Mouse (Mus musculus) bone marrow, adult 2 months (tissue): ENCODE measurements around the gene Samhd1. TPM values are rescaled to one million over a fixed set of nuclear protein-coding genes. Genes with fewer than 3 reads are reported as not detected.

Source experiments
- H3K27ac ChIP-seq: fragments of 200-500 bp; 2 replicates; pipeline ENCODE4 v1.5.1; 2012; ENCODE audit warnings: low read depth, mild to moderate bottlenecking, control low read depth, inconsistent platforms, low read length; ENCODE audit not compliant: control insufficient read depth, poor library complexity, insufficient read depth
- H3K4me1 ChIP-seq: fragments of 200-500 bp; 2 replicates; pipeline ENCODE4 v1.6.1; 2011; ENCODE audit warnings: low read length; ENCODE audit not compliant: control insufficient read depth, insufficient read depth
- H3K4me3 ChIP-seq: fragments of 200-500 bp; replicated peaks from 2 replicates; pipeline ENCODE3; 2011; ENCODE audit warnings: mild to moderate bottlenecking, low read depth, low read length, control low read depth; ENCODE audit not compliant: control insufficient read depth
- CTCF ChIP-seq: fragments of 200-500 bp; IDR thresholded peaks from 2 replicates; pipeline ENCODE4 v1.5.1; 2011; ENCODE audit warnings: low read length, control low read depth; ENCODE audit not compliant: control insufficient read depth, insufficient read depth
- POLR2A ChIP-seq: fragments of 200-500 bp; IDR thresholded peaks from 2 replicates; pipeline ENCODE4 v1.6.1; 2011; ENCODE audit warnings: low read depth, mild to moderate bottlenecking, control low read depth, low read length, borderline replicate concordance; ENCODE audit not compliant: control insufficient read depth
- WGBS: fragments of 180-500 bp; shearing (Covaris S2); methylation state at CpG from one replicate; pipeline ENCODE4 v1.1.7; 2018; 5-methylcytosine and 5-hydroxymethylcytosine counted together
- polyA plus RNA-seq: library from polyadenylated mRNA; stranded (reverse); fragments of >200 nt; gene quantifications from 2 replicates; pipeline ENCODE4 v1.2.4, GENCODE M21; 2011; ENCODE audit warnings: low replicate concordance; ENCODE audit not compliant: missing spikeins, insufficient read depth, insufficient read length

The Samhd1 gene
- polyA plus RNA-seq, 1 experiment, result 113 TPM

DNA sequence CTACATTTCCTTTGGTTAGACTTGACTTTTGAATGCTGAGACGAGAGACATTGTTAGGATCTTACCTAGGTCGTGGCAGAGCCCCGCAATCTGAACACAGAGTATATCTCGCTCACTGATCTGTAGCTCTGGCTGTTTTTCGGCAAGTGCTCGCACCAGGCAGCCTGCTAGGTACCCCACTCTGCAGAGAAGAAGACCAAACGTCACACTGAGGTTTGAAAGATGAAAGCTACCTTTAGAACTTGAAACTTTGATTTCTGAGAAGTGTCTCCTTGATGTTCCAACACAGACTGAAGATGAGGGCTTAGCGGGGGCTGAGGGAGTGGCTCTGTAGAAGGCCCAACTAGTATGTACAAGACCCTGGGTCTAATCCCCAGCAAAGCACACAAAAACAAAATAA is 13.3 kb downstream of the Samhd1 start:
- Histone ChIP-seq H3K4me1 (no peaks in the 10 kb centered on the region), H3K4me3 (no peak overlapping the region), H3K27ac (no peak overlapping the region)
- no peak for TF ChIP-seq POLR2A
- 85% methylated on average over 8 of the region's 8 CpGs for WGBS

DNA sequence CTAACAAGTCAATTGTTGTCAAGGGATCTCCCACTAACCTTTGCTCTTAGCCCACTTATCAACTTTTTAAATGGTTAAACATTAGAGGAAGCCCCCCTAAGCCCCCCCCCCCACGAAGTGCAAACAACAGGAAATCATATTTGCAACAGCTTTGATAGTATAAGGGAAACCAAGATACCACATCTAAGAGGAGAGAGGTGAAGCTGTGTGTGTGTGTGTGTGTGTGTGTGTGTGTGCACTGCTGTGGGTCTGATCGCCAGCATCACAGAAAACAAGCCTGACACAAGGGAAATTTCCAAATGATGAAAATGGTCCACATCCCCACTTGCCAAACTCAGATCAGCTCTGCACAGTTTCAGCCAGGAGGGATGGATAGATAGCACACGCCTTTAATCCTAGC is 16.0 kb downstream of the Samhd1 start:
- Histone ChIP-seq H3K4me3 (no peak overlapping the region), H3K27ac (no peak overlapping the region), H3K4me1 (no peaks in the 10 kb centered on the region)
- 40% methylated on average over 3 of the region's 3 CpGs for WGBS
- TF ChIP-seq CTCF, result no peak
- no peak for TF ChIP-seq POLR2A

DNA sequence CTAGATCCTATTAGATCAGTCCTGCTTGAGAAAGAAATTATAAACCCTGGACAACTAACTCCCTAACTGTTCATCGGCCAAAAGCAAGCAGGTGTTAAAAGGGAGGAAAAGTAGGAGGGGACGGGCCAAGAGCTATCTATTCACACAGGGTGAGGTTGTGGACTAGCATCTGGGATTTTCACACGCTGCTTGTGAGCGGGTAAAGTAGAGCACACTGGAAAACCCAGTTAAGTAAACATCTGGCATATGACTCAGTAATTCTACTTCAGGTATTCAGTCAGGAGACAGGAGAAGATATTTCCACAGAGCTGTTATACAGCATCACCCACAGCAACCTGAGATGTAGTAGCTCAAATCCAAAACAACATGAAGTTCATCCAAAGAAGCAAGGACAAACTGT is 16.5 kb downstream of the Samhd1 start:
- WGBS, result 84% methylated on average over 4 of the region's 4 CpGs
- TF ChIP-seq CTCF (no peak), POLR2A (no peak)
- no peak overlapping the region for H3K4me3 ChIP-seq
- no peak overlapping the region for H3K27ac ChIP-seq
- H3K4me1 ChIP-seq, result no peaks in the 10 kb centered on the region

DNA sequence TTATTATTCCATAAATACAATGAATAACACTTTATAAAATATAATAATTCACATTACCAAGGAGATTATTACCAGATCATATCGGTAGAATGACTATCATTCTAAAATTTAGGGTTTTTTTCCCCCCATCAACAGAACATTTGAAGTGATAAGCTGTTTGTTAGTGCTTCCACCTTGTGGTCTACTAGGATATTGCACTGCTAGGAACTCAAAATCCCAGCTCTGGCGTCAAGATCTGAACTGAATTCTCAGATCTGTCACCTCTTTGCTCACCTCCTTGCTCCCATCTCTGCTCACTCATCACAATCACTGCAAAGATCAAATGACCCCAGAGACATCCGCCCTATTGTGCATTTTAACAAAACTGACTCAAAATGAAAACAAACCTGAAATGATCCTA is 18.1 kb downstream of the Samhd1 start:
- TF ChIP-seq POLR2A (no peak), CTCF (no peak)
- no peaks in the 10 kb centered on the region for H3K4me1 ChIP-seq
- 25% methylated on average over 3 of the region's 3 CpGs for WGBS
- H3K27ac ChIP-seq, result no peak overlapping the region
- no peak overlapping the region for H3K4me3 ChIP-seq

DNA sequence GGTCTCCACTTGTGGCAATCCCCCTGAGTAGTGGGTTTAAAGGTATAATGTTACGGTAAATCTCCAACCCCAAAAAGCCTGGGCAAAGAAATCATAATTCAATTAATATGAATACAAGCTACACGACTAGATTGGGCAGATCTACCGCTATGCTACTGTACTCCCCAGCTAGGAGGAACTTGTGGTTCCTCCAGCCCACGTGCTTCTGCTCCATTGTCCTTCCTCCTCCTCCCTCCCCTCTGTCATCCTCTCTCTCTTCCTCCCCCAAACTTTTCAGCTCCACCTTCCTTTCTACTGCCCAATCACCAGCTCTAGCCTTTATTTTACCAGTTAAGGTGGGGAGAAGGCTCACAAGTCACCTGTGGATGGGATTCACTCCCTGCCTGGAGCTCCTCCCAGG is 26.8 kb downstream of the Samhd1 start:
- no peak for TF ChIP-seq CTCF
- Histone ChIP-seq H3K27ac (no peak overlapping the region), H3K4me3 (no peak overlapping the region), H3K4me1 (no peaks in the 10 kb centered on the region)
- WGBS, result 18% methylated on average over 4 of the region's 4 CpGs

DNA sequence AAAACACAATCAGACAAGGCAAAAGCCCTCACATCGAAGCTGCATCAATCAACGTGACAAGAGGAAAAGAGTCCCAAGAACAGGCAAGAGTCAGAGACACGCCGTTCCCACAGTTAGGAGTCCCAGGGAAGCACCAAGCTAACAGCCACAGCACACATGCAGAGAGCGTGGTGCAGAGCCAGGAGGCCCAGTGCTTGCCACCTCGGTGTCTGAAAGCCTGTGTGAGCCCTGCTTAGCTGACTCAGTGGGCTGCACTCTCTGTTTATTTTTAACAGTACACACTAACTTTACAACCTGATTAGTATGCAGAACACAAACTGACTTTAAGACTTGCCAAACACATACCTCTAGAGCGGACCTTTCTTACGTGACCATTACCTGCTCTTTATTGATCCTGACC is 30.6 kb downstream of the Samhd1 start:
- Histone ChIP-seq H3K4me1 (no peaks in the 10 kb centered on the region), H3K4me3 (no peak overlapping the region), H3K27ac (no peak overlapping the region)
- WGBS, result 86% methylated on average over 8 of the region's 8 CpGs
- no peak for TF ChIP-seq POLR2A

DNA sequence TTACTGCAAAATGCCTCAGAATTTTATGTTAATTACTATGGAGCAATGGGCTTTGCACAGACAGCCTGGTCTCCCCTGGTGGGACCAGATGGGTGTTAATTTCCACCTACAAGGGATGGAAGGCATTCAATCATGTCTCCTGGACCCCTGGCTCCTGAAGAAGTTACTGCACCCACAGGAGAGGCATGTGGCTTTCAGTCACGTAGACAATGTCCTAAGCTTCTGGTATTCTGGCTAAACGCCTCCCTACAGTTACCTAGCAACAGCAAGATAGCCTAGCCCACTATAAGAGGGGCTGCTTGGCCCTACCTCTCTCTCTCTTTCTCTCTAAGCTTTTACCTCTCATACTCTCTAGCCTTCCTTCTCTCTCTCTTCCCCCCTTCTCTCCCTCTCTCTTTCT is 32.8 kb downstream of the Samhd1 start:
- no peak overlapping the region for H3K4me3 ChIP-seq
- H3K27ac ChIP-seq, result no peak overlapping the region
- no peak for TF ChIP-seq CTCF
- TF ChIP-seq POLR2A, result no peak
- no peaks in the 10 kb centered on the region for H3K4me1 ChIP-seq
- WGBS, result 71% methylated on average over 2 of the region's 2 CpGs

DNA sequence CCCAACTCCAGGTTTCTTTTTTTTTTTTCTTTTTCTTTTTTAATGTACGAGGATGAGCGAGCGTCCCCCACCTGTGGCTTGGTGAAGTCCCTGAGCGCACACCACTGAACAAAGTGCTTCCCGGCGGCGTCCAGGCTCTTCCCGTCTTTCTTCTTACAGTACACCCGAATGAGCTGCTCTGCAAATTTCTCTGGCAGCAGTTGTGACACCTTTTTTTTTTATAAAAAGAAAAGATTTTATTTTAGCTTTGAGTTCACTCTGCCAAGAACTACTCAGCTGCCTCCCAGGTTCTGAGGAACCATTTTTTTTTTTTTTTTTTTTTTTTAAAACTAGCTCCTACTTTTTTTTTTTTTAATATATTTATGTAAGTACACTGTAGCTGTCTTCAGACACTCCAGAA is 33.4 kb downstream of the Samhd1 start:
- 92% methylated on average over 9 of the region's 9 CpGs for WGBS
- TF ChIP-seq CTCF (no peak), POLR2A (no peak)

DNA sequence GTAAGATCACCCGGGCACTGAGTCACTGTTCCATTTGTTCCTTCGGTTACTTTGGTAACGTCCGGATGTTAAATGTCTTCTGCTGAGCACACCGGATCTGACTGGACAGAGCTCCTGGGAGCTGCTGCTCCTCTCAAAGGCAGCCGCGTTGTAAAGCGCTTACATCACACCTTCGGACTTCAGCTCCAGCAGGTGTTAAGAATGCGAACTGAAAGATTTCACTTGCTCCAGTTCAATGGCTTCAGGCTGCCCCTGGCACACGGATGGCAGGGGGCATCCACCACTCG is 34.8 kb downstream of the Samhd1 start:
- Histone ChIP-seq H3K4me1 (no peaks in the 10 kb centered on the region), H3K4me3 (no peak overlapping the region), H3K27ac (no peak overlapping the region)
- TF ChIP-seq CTCF (no peak), POLR2A (no peak)
- WGBS, result 92% methylated on average over 12 of the region's 12 CpGs

More for the DNA sequence above, 33.4 kb downstream of the Samhd1 start:
- no peaks in the 10 kb centered on the region for H3K4me1 ChIP-seq
- H3K27ac ChIP-seq, result no peak overlapping the region
- H3K4me3 ChIP-seq, result no peak overlapping the region

DNA sequence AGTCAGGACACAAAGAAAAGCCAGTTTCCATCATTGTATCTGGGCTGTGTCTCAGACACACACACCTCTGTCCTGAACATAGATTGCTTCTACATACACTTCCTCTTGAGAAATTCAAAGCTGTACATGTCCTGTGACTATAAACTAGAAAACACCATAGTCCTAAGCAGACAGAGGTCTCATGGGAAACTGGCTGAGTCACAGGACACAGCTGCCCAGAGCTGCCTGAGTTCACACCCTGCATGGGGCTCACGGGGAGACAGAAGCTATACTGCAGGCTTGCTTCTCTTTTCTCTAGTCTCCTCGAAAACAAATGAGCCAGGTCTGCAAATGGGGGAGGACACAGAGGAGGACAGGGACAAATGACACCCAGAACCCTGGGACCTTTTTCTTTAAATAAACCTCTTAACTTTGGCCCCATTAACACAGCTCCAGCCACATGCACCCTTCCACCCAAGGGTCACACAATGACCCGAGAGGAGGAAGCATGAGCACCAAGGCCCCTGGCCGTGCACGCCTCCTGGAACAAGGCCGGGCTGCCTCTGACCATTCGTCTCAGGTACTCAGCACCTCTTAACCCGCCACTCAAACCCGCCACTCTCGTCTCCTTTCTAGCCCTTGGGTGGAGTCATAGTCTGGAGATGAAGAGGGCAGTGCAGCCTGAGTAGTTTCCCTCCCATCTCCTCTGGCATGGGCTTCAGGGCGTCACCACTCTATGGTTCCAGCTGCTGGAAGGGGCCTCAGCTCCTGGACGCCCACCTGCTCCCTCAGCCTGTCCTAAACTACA is 35.3 kb downstream of the Samhd1 start:
- no peak overlapping the region for H3K4me3 ChIP-seq
- TF ChIP-seq CTCF (no peak), POLR2A (no peak)
- no peak overlapping the region for H3K27ac ChIP-seq
- H3K4me1 ChIP-seq, result no peaks in the 10 kb centered on the region
- 78% methylated on average over 12 of the region's 12 CpGs for WGBS
